Mouse (Mus musculus) limb, embryonic 13.5 days (tissue): Measurements from ENCODE around the gene Ifngr2. TPM values are rescaled to one million over a fixed set of nuclear protein-coding genes. Genes with fewer than 3 reads are reported as not detected.
A peak's percentile ranks its signal among the peaks of the same experiment; 100 is the strongest.

Source experiments
- ATAC-seq: fragments of 200-750 bp; cut with Nextera tagmentation; 2 replicates; pipeline ENCODE4 v1.8.0; 2017; ENCODE audit warnings: low read depth, moderate number of reproducible peaks, moderate TSS enrichment; ENCODE audit not compliant: low FRiP score
- H3K27ac ChIP-seq: fragments of 300-500 bp; sonication (generic); 2 replicates; pipeline ENCODE4 v1.5.1; 2015; ENCODE audit warnings: inconsistent platforms, mild to moderate bottlenecking, moderate library complexity
- H3K27me3 ChIP-seq: fragments of 300-500 bp; sonication (generic); 2 replicates; pipeline ENCODE4 v1.6.1; 2015; ENCODE audit warnings: mild to moderate bottlenecking, inconsistent platforms
- H3K36me3 ChIP-seq: fragments of 300-500 bp; sonication (generic); 2 replicates; pipeline ENCODE4 v1.6.1; 2015; ENCODE audit warnings: inconsistent platforms, mild to moderate bottlenecking, moderate library complexity
- H3K4me1 ChIP-seq: fragments of 300-500 bp; sonication (generic); 2 replicates; pipeline ENCODE4 v1.6.1; 2015; ENCODE audit warnings: inconsistent platforms
- H3K4me2 ChIP-seq: fragments of 300-500 bp; sonication (generic); replicated peaks from 2 replicates; pipeline ENCODE4 v1.6.1; 2015; ENCODE audit warnings: inconsistent platforms, mild to moderate bottlenecking, moderate library complexity
- H3K4me3 ChIP-seq: fragments of 300-500 bp; sonication (generic); 2 replicates; pipeline ENCODE4 v1.5.1; 2015; ENCODE audit warnings: moderate library complexity, mild to moderate bottlenecking, inconsistent platforms
- H3K9ac ChIP-seq: fragments of 300-500 bp; sonication (generic); 2 replicates; pipeline ENCODE4 v1.6.1; 2015; ENCODE audit warnings: mild to moderate bottlenecking, inconsistent platforms
- H3K9me3 ChIP-seq: fragments of 300-500 bp; sonication (generic); 2 replicates; pipeline ENCODE4 v1.6.1; 2016; ENCODE audit warnings: inconsistent platforms
- WGBS: fragments of 180-500 bp; shearing (Covaris S2); methylation state at CpG from one replicate; pipeline ENCODE4 v1.1.7; 2015; 5-methylcytosine and 5-hydroxymethylcytosine counted together
- polyA plus RNA-seq: library from polyadenylated mRNA; unstranded; fragments of >200 nt; fragmentation: Nextera tagmentation; extraction: Ambion mirVana; gene quantifications from 2 replicates; pipeline ENCODE4 v1.2.1, GENCODE M21; 2015

Gene Ifngr2
- polyA plus RNA-seq, 1 experiment from 2014 or later = 49.6 TPM

DNA sequence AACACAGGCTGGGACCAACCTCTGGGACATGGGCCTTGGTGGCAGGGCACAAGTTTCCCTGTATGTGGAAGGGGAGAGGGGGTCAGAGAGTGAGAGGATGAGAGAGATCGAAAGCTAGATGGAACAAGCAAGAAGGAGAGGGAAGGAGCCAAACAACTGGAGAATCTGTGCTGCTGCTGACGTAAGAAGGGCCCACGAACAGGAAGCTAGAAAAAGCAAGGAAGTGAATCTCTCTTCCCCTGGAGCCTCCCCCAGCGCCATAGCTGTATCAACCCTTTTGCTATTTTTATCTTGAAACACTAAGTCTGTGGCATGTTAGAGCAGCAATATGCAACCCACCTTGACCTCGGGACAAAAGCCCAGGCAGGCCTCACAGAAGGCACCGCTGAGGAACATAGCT, 8.8 kb upstream of the Ifngr2 start:
- no peaks in the 10 kb centered on the region for H3K36me3 ChIP-seq
- ATAC-seq = no peak
- H3K4me1 ChIP-seq = peaks cover 19% of the 10 kb centered on the region
- H3K27ac ChIP-seq = peak overlapping the region; percentile 22; the same call in 1 of the 2 replicates
- WGBS = 73% methylated on average over 6 of the region's 6 CpGs
- no peak overlapping the region for H3K4me2 ChIP-seq
- H3K27me3 ChIP-seq = peaks cover 8% of the 10 kb centered on the region; the same call in 1 of the 2 replicates
- H3K9me3 ChIP-seq = no peaks in the 10 kb centered on the region
- no peak overlapping the region for H3K9ac ChIP-seq
- no peak overlapping the region for H3K4me3 ChIP-seq

- 49% methylated on average over 9 of the region's 9 CpGs for WGBS
- Histone ChIP-seq H3K9ac (no peak overlapping the region), H3K4me2 (no peak overlapping the region), H3K9me3 (no peaks in the 10 kb centered on the region), H3K4me1 (peaks cover 19% of the 10 kb centered on the region), H3K27me3 (peaks cover 4% of the 10 kb centered on the region; the same call in 1 of the 2 replicates), H3K27ac (peak overlapping the region; percentile 48; the same call in 1 of the 2 replicates), H3K4me3 (no peak overlapping the region), H3K36me3 (no peaks in the 10 kb centered on the region)
- no peak for ATAC-seq
Observed at GRCm38 (mm10) chr16:91538513-91538912, 8.4 kb upstream of the Ifngr2 start.

DNA sequence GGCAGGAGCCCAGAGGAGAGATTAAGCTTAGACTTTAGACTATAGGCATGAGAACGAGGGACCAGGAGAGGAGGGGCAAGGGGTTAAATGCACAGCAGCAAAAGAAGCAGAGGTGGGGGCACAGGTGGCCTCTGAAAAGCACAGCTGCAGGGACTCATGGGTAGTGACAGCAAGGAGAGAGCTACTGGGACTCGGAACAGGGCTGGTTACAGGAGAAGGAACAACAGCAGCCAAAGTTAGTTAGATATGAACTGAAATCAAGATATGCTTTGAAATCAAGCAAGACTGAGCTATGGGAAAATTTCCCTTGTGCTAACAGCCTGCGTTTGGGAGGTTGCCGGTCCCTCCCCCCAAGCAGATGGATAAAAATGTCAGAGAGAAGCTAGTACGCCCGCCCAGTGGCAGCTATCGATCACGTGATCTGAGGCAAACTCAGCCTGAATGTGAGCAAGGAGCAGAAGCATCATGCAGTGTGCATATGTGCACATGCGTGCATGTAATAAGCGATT, 5.2 kb upstream of the Ifngr2 start:
- 36% methylated on average over 10 of the region's 10 CpGs for WGBS

GRCm38 (mm10) chr16:91543619-91544018, 3.3 kb upstream of the Ifngr2 start:
- H3K27me3 ChIP-seq = no peaks in the 10 kb centered on the region
- 100% methylated on average over 1 of the region's 1 CpGs for WGBS

More for the DNA sequence above, 5.2 kb upstream of the Ifngr2 start:
- Histone ChIP-seq H3K27me3 (no peaks in the 10 kb centered on the region), H3K4me3 (no peak overlapping the region), H3K4me2 (peak overlapping the region; percentile 42), H3K36me3 (no peaks in the 10 kb centered on the region), H3K9ac (0 out of 2 replicates have a peak overlapping the region, but pooled peaks have one; percentile 31), H3K9me3 (no peaks in the 10 kb centered on the region), H3K4me1 (peaks cover 30% of the 10 kb centered on the region), H3K27ac (no peak overlapping the region)
- 0 out of 2 replicates have a peak, but pooled peaks have one; percentile 36 for ATAC-seq

GRCm38 (mm10) chr16:91545597-91546281, 1.1 kb upstream of the Ifngr2 start:
- no peaks in the 10 kb centered on the region for H3K9me3 ChIP-seq
- 58% methylated on average over 10 of the region's 10 CpGs for WGBS
- H3K4me1 ChIP-seq = peaks cover 47% of the 10 kb centered on the region
- H3K27me3 ChIP-seq = no peaks in the 10 kb centered on the region
- H3K9ac ChIP-seq = no peak overlapping the region
- H3K4me3 ChIP-seq = no peak overlapping the region
- ATAC-seq = no peak
- no peak overlapping the region for H3K27ac ChIP-seq
- H3K4me2 ChIP-seq = peak overlapping the region; percentile 77; the same call in 1 of the 2 replicates
- no peaks in the 10 kb centered on the region for H3K36me3 ChIP-seq

More at GRCm38 (mm10) chr16:91543619-91544018, 3.3 kb upstream of the Ifngr2 start:
- H3K36me3 ChIP-seq = no peaks in the 10 kb centered on the region
- no peak for ATAC-seq
- peaks cover 34% of the 10 kb centered on the region for H3K4me1 ChIP-seq
- H3K27ac ChIP-seq = no peak overlapping the region
- no peak overlapping the region for H3K9ac ChIP-seq
- H3K4me3 ChIP-seq = no peak overlapping the region
- no peak overlapping the region for H3K4me2 ChIP-seq
- H3K9me3 ChIP-seq = no peaks in the 10 kb centered on the region

DNA sequence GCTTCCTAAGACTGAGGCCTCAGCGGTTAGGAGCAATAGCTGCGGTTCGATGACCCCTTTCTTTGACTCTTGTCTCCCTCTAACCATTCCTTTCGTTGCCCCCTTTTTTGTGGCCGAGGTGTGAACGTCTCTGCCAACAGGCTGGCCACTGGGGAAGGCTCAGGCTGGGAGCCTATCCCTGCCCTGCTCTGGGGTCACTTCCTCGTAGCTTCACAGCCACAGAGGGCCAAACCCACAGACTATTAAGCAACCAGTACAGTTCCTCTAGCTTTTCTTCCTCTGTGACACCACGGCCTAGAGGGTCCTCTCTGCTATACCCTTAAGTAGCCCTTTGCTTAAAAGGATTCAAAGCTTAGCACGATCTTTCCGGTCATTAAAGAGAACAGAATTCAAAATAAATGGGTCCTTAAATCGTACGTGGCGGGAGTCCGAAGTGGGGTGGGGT, 459 bp upstream of the Ifngr2 start:
- 16% methylated on average over 14 of the region's 14 CpGs for WGBS
- peak overlapping the region; percentile 77 for H3K4me2 ChIP-seq
- no peaks in the 10 kb centered on the region for H3K27me3 ChIP-seq
- peaks cover 44% of the 10 kb centered on the region for H3K4me1 ChIP-seq
- peak overlapping the region; percentile 95 for H3K9ac ChIP-seq
- ATAC-seq = 0 out of 2 replicates have a peak, but pooled peaks have one; percentile 42
- peak overlapping the region; percentile 81 for H3K4me3 ChIP-seq
- H3K36me3 ChIP-seq = no peaks in the 10 kb centered on the region
- no peak overlapping the region for H3K27ac ChIP-seq
- no peaks in the 10 kb centered on the region for H3K9me3 ChIP-seq

DNA sequence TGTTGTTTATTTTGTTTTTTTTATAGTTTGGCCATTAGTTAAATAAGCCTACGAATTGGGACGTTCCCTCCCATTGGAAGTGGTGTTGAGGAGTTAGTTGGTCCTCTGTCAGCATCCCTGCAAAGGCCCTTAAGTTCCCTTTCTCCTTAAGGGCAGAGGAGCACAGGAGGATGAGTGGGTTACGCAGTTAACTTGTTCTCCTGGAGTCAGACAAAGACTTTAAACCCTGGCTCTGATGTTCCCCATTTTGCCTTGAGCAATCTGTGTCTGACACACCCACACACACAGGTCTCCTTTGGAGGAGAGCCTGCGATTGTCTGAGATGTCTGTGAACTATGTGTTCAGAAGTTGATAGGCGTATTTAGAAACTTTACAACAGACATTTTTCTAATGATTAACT, 1.1 kb downstream of the Ifngr2 start:
- peak overlapping the region; percentile 77 for H3K4me2 ChIP-seq
- WGBS = 41% methylated on average over 5 of the region's 5 CpGs
- no peaks in the 10 kb centered on the region for H3K27me3 ChIP-seq
- no peaks in the 10 kb centered on the region for H3K9me3 ChIP-seq
- no peak for ATAC-seq
- peak overlapping the region; percentile 81 for H3K4me3 ChIP-seq
- no peak overlapping the region for H3K27ac ChIP-seq
- 0 out of 2 replicates have a peak, but pooled peaks cover 4% of the 10 kb centered on the region for H3K36me3 ChIP-seq
- peak overlapping the region; percentile 95; the same call in 1 of the 2 replicates for H3K9ac ChIP-seq
- H3K4me1 ChIP-seq = peaks cover 39% of the 10 kb centered on the region

DNA sequence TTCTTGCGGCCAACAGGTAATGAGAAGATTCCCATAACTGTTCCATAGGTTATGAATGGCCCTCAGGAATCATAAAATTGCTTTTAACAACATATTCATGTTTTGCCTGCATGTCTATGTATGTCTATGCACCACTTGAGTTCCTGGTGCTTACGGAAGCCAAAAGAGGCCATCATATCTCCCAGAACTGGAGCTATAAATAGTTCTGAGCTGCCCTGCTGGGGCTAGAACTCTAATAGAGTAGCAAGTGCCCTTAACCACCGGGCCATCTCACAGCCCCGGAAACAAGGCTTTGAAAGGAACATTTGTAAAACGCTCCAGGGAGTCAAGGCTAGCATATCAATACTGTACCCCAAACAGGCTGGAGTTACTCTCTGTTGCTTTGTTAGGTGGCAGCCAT, 1.7 kb downstream of the Ifngr2 start:
- no peaks in the 10 kb centered on the region for H3K27me3 ChIP-seq
- peaks cover 42% of the 10 kb centered on the region for H3K4me1 ChIP-seq
- peak overlapping the region; percentile 45 for H3K9ac ChIP-seq
- WGBS = 32% methylated on average over 5 of the region's 5 CpGs
- peak overlapping the region; percentile 24 for H3K4me3 ChIP-seq
- no peak for ATAC-seq
- H3K36me3 ChIP-seq = 0 out of 2 replicates have a peak, but pooled peaks cover 4% of the 10 kb centered on the region
- H3K9me3 ChIP-seq = no peaks in the 10 kb centered on the region
- H3K4me2 ChIP-seq = peak overlapping the region; percentile 77
- H3K27ac ChIP-seq = no peak overlapping the region

- H3K9me3 ChIP-seq = no peaks in the 10 kb centered on the region
- ATAC-seq = no peak
- H3K4me3 ChIP-seq = peak overlapping the region; percentile 24
- WGBS = 68% methylated on average over 2 of the region's 2 CpGs
- no peaks in the 10 kb centered on the region for H3K27me3 ChIP-seq
- H3K4me1 ChIP-seq = peaks cover 46% of the 10 kb centered on the region
- peak overlapping the region; percentile 45 for H3K9ac ChIP-seq
- no peak overlapping the region for H3K27ac ChIP-seq
- peak overlapping the region; percentile 77 for H3K4me2 ChIP-seq
- 0 out of 2 replicates have a peak, but pooled peaks cover 4% of the 10 kb centered on the region for H3K36me3 ChIP-seq
Observed at GRCm38 (mm10) chr16:91548996-91549395, 2.1 kb downstream of the Ifngr2 start.

- Histone ChIP-seq H3K9ac (no peak overlapping the region), H3K4me3 (no peak overlapping the region), H3K36me3 (peaks cover 4% of the 10 kb centered on the region; the same call in 1 of the 2 replicates), H3K9me3 (no peaks in the 10 kb centered on the region), H3K27me3 (no peaks in the 10 kb centered on the region), H3K27ac (no peak overlapping the region), H3K4me2 (no peak overlapping the region), H3K4me1 (peaks cover 52% of the 10 kb centered on the region)
- 68% methylated on average over 5 of the region's 5 CpGs for WGBS
- no peak for ATAC-seq
Observed at GRCm38 (mm10) chr16:91549616-91550015, 2.7 kb downstream of the Ifngr2 start.

DNA sequence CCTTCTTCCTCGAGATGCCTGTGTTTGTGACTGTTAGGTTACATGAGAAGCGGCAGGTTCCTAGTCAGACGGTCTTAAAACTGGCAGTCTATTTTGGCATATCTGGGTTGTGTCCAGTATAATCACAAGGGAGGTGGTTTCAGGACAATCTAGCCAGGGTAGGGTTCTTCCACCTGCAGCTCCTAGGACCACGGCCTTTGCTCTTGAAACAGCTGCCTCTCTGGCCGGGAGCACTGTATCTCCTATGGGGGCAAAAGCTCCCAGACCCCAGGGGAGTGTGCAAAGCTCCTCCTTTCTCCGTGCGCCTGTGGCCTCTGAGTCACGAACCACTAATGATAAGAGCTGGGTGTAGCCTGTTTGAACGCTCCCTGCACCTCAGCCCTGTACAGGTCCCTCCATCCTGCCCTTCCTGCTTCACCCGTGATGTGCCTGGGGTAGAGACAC, 4.2 kb downstream of the Ifngr2 start:
- no peak for ATAC-seq
- no peak overlapping the region for H3K4me3 ChIP-seq
- H3K4me2 ChIP-seq = no peak overlapping the region
- WGBS = 73% methylated on average over 10 of the region's 10 CpGs
- no peaks in the 10 kb centered on the region for H3K27me3 ChIP-seq
- no peak overlapping the region for H3K27ac ChIP-seq
- H3K9me3 ChIP-seq = no peaks in the 10 kb centered on the region
- peaks cover 17% of the 10 kb centered on the region for H3K36me3 ChIP-seq
- peaks cover 48% of the 10 kb centered on the region for H3K4me1 ChIP-seq
- H3K9ac ChIP-seq = no peak overlapping the region

DNA sequence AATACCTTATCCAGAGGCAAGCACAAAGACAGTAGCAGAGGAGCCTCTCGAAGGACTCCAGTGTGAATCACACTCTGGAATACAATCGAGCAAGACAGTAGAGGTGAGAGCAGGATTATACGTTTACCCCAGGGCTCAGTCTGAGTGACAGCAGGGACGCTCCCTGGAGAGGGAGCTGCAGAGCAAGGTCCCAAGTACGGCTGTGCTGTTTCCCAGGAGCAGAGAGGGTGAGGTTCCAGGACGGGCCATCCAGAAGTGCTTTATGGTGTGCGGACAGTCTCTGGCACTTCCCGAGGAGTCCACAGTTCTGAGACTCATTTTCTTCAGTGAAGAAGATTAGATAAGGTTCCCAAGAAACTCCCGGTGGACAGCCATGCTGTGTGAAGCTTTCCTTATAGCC, 5.2 kb downstream of the Ifngr2 start:
- 59% methylated on average over 9 of the region's 9 CpGs for WGBS
- H3K4me2 ChIP-seq = no peak overlapping the region

More for the DNA sequence above, 5.2 kb downstream of the Ifngr2 start:
- H3K4me1 ChIP-seq = peaks cover 50% of the 10 kb centered on the region
- no peak overlapping the region for H3K27ac ChIP-seq
- H3K27me3 ChIP-seq = no peaks in the 10 kb centered on the region
- H3K36me3 ChIP-seq = peaks cover 17% of the 10 kb centered on the region
- H3K4me3 ChIP-seq = no peak overlapping the region
- H3K9me3 ChIP-seq = no peaks in the 10 kb centered on the region
- no peak overlapping the region for H3K9ac ChIP-seq
- ATAC-seq = no peak
